10 mouse cellular contexts compared by ENCODE assay signal in genomic region chr1:91056416-91056815, GRCm38 (mm10). TPM values are rescaled to one million over a fixed set of nuclear protein-coding genes. Genes with fewer than 3 reads are reported as not detected.
A peak's percentile ranks its signal among the peaks of the same experiment; 100 is the strongest.
DNase-seq lines count a peak whose midpoint lies in the region; ATAC-seq and TF ChIP-seq lines count a peak whose summit lies in the region.
"Had no signal": no experiment of that assay in that cellular context is flagged by ENCODE, and none has a peak within 500 bp of the region (broad histone marks: within the 10 kb centered on the region; RNA-seq: fewer than 3 reads in every experiment).

No protein-coding gene starts in this region.

- TF ChIP-seq POLR2A in thymus, adult 2 months (IDR thresholded peaks at IDR 0.05; ENCODE audit: control insufficient read depth, extremely low read depth, insufficient read depth, low read length, poor library complexity), result 0 out of 2 replicates have a peak, but pooled peaks have one; percentile 10

- H3K9me3 ChIP-seq in neural tube, embryonic 15.5 days (replicated peaks), result no peaks in the 10 kb centered on the region
- H3K9me3 ChIP-seq: limb, embryonic 15.5 days had no signal

- 35% methylated on average over 8 of the region's 8 CpGs for WGBS in thymus, adult 2 months
- 93% methylated on average over 8 of the region's 8 CpGs for WGBS in neural tube, embryonic 15.5 days

- peak overlapping the region; percentile 30 for H3K4me3 ChIP-seq in thymus, adult 2 months (ENCODE audit: control insufficient read depth, insufficient read depth, low read length)
- H3K4me3 ChIP-seq in neural tube, embryonic 15.5 days (replicated peaks), result no peak overlapping the region
- H3K4me3 ChIP-seq: limb, embryonic 15.5 days had no signal

- H3K9ac ChIP-seq in neural tube, embryonic 15.5 days (replicated peaks), result no peak overlapping the region
- H3K9ac ChIP-seq: limb, embryonic 15.5 days had no signal

- ATAC-seq in frontal cortex, adult (ENCODE audit: low TSS enrichment), result no peak
- no peak for ATAC-seq in neural tube, embryonic 15.5 days (ENCODE audit: low FRiP score)

- no peaks in the 10 kb centered on the region for H3K27me3 ChIP-seq in thymus, adult 2 months (ENCODE audit: control insufficient read depth, insufficient read depth, low read length)
- peaks cover 11% of the 10 kb centered on the region for H3K27me3 ChIP-seq in neural tube, embryonic 15.5 days (replicated peaks)
- H3K27me3 ChIP-seq: limb, embryonic 15.5 days had no signal

- peaks cover 51% of the 10 kb centered on the region for H3K4me1 ChIP-seq in thymus, adult 2 months (replicated peaks; ENCODE audit: control insufficient read depth, insufficient read depth, low read length)
- peaks cover 34% of the 10 kb centered on the region for H3K4me1 ChIP-seq in neural tube, embryonic 15.5 days

- peak; percentile 82 for DNase-seq in adrenal gland, adult 2 months
- DNase-seq in adrenal gland, adult 18-20 months (ENCODE audit: low spot score in 2 of 2), result no peak
- no peak for DNase-seq in thymus, adult 2 months
- DNase-seq in thymus, postnatal 10 days (ENCODE audit: low spot score in 2 of 2), result no peak
- DNase-seq in lung, postnatal 25 days (ENCODE audit: low spot score), result peak; percentile 57
- DNase-seq in cerebellum, postnatal 4 days (ENCODE audit: low spot score in 2 of 2), result no peak
- DNase-seq: kidney, adult 18-20 months had no signal

- H3K4me2 ChIP-seq in neural tube, embryonic 15.5 days, result no peak overlapping the region
- H3K4me2 ChIP-seq: limb, embryonic 15.5 days had no signal

- TF ChIP-seq CTCF in thymus, adult 2 months (IDR thresholded peaks at IDR 0.05; ENCODE audit: borderline replicate concordance, control insufficient read depth, extremely low read depth, insufficient read depth, low read length, poor library complexity), result no peak

- H3K27ac ChIP-seq in thymus, adult 2 months (ENCODE audit: control insufficient read depth, insufficient read depth, low read length), result peak overlapping the region; percentile 100
- H3K27ac ChIP-seq in neural tube, embryonic 15.5 days (replicated peaks), result no peak overlapping the region
- H3K27ac ChIP-seq: limb, embryonic 15.5 days had no signal

- no peaks in the 10 kb centered on the region for H3K36me3 ChIP-seq in thymus, adult 2 months (ENCODE audit: control insufficient read depth, insufficient read depth, low read length)
- H3K36me3 ChIP-seq in neural tube, embryonic 15.5 days, result no peaks in the 10 kb centered on the region
- H3K36me3 ChIP-seq: limb, embryonic 15.5 days had no signal

RNA-seq across cellular contexts. Expression of gene Lrrfip1, which starts 57.9 kb away (rescaled TPM):
- total RNA-seq in adrenal gland, adult 2 months (2021), result 10 to 100 TPM; 63.2 to 63.4 TPM
- polyA plus RNA-seq in adrenal gland, adult 2 months (2012; rRNA removed), result 9.2 and 9.4 TPM in 2 replicates
- total RNA-seq in adrenal gland, adult 18-20 months (2021), result 10 to 100 TPM; 48.2 to 53.4 TPM
- 24.1 and 31.8 TPM in 2 replicates for polyA plus RNA-seq in thymus, adult 2 months (2012; rRNA removed)
- 45.3 and 51.5 TPM in 2 replicates for polyA plus RNA-seq in neural tube, embryonic 15.5 days (2015; fragmentation: Nextera tagmentation; extraction: Ambion mirVana)

Comparison
In these comparisons a context has a peak if more than half of its experiments do, and no peak if none do; other contexts are left out.
1. DNase-seq: peak in adrenal gland, adult 2 months (single experiment) and lung, postnatal 25 days (single experiment); none in adrenal gland, adult 18-20 months (0 of 2), thymus, adult 2 months (single experiment), thymus, postnatal 10 days (0 of 2) and cerebellum, postnatal 4 days (0 of 2).